Mouse (Mus musculus): ENCODE data around the gene Tvp23a. TPM values are rescaled to one million over a fixed set of nuclear protein-coding genes. Genes with fewer than 3 reads are reported as not detected.

Gene Tvp23a
- 10 to 100 TPM; 27.2 to 27.3 TPM for total RNA-seq (2021)
- long read RNA-seq, experiment 1, transcript Tvp23a-201 (7 exons, 3,315 nt) = major isoform, 11 of 23 reads
- long read RNA-seq, experiment 1, partial matches to known transcripts = 3 of 23 reads
- long read RNA-seq, experiment 1, other reads (novel, unspliced or antisense) = 9 of 23 reads
- long read RNA-seq, experiment 2, transcript Tvp23a-201 (7 exons, 3,315 nt) = major isoform, 8 of 22 reads
- long read RNA-seq, experiment 2, partial matches to known transcripts = 1 of 22 reads
- long read RNA-seq, experiment 2, other reads (novel, unspliced or antisense) = 13 of 22 reads

- TF ChIP-seq CTCF (IDR thresholded peaks at IDR 0.05) = no peak; the same call in 1 of the 2 replicates
- DNase-seq (ENCODE audit: extremely low spot score in 1 of 2, low spot score in 2 of 2) = peak; percentile 86
- peak within 1 kb of the TSS; percentile 68 for H3K4me3 ChIP-seq
- intact Hi-C loops (cut with DNase I) = no loop called here
- peak within 1 kb of the TSS; percentile 75 for H3K27ac ChIP-seq
These were observed at the start of gene Tvp23a for GRCm38 (mm10) chr16:10447264-10447594. Gene Tvp23a, minus strand, starts transcription at chr16:10447362.

GRCm38 (mm10) chr16:10495824-10496298, 48.7 kb upstream of the Tvp23a start:
- Histone ChIP-seq H3K4me3 (no peak overlapping the region), H3K27ac (no peak overlapping the region)
- no peak for TF ChIP-seq CTCF (IDR thresholded peaks at IDR 0.05)
- no peak for DNase-seq (ENCODE audit: extremely low spot score in 1 of 2, low spot score in 2 of 2)
- intact Hi-C loops (cut with DNase I) = no loop called here

GRCm38 (mm10) chr16:10492587-10492986, 45.4 kb upstream of the Tvp23a start:
- no peak for DNase-seq (ENCODE audit: extremely low spot score in 1 of 2, low spot score in 2 of 2)
- intact Hi-C loops (cut with DNase I) = no loop called here
- Histone ChIP-seq H3K4me3 (no peak overlapping the region), H3K27ac (no peak overlapping the region)
- no peak for TF ChIP-seq CTCF (IDR thresholded peaks at IDR 0.05)

DNA sequence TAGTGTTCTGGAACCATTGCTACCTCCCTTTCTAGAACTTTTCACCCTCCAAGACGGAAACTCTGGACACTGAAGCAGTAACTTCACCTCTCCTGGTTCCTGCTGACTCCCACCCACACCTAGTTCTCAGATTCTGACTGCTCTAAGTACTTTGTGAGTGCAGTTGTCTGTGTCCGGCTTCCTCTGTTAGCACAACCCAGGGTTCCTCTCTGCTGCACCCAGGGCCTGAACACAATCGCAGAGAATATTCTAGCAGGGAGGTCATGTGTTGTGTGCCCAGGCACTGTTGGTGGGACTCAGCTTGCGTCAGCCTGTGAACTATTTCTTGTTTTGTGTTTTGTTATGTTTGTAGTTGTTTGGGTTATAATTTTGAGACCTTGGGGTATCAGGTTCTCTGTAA, 44.6 kb upstream of the Tvp23a start:
- no peak for TF ChIP-seq CTCF (IDR thresholded peaks at IDR 0.05)
- H3K4me3 ChIP-seq = no peak overlapping the region
- DNase-seq (ENCODE audit: extremely low spot score in 1 of 2, low spot score in 2 of 2) = no peak
- intact Hi-C loops (cut with DNase I) = no loop called here
- no peak overlapping the region for H3K27ac ChIP-seq

- TF ChIP-seq CTCF (IDR thresholded peaks at IDR 0.05) = no peak
- Histone ChIP-seq H3K27ac (no peak overlapping the region), H3K4me3 (no peak overlapping the region)
- intact Hi-C loops (cut with DNase I) = no loop called here
- DNase-seq (ENCODE audit: extremely low spot score in 1 of 2, low spot score in 2 of 2) = no peak
These were observed 43.5 kb upstream of the Tvp23a start for GRCm38 (mm10) chr16:10490503-10491150.

- H3K27ac ChIP-seq = no peak overlapping the region
- DNase-seq (ENCODE audit: extremely low spot score in 1 of 2, low spot score in 2 of 2) = no peak
- intact Hi-C loops (cut with DNase I) = no loop called here
- no peak overlapping the region for H3K4me3 ChIP-seq
- no peak for TF ChIP-seq CTCF (IDR thresholded peaks at IDR 0.05)
These were observed 42.8 kb upstream of the Tvp23a start for GRCm38 (mm10) chr16:10489904-10490457.

- no peak overlapping the region for H3K4me3 ChIP-seq
- no peak for TF ChIP-seq CTCF (IDR thresholded peaks at IDR 0.05)
- DNase-seq (ENCODE audit: extremely low spot score in 1 of 2, low spot score in 2 of 2) = no peak
- intact Hi-C loops (cut with DNase I) = no loop called here
- no peak overlapping the region for H3K27ac ChIP-seq
These were observed 42.3 kb upstream of the Tvp23a start for GRCm38 (mm10) chr16:10489483-10489882.

DNA sequence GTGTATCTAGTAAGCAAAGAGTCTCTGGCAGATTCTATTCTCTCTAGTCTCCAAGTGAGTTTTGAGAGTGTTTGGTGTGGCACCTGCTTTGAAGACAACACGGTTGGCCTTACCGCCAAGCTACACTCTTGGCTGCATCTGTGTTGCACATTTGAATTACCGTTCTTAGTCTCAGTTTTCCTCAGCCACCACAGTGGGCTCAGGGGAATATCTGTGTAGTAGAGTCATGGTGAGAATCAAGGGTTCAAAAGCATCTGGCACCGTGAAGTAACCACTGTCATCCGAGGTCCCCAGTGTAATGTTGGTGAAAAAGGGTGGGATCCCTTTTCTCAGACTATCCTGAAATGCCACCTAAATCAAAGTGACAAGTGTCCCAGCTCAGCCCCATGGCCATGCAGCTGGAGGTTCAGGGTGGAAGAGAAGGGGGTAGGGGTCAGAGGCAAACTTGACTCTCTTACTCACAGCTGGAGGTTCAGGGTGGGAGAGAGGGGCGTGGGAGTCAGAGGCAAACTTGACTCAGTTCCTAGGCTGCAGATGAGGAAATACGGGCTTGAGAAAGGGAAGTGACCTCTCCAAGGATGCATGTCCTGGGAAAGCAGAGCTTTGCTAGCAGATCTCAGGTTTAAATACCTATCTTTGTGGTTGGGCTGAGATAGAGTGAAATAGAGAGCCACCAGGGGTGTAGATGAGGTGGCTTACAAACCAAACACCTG, 41.8 kb upstream of the Tvp23a start:
- intact Hi-C loops (cut with DNase I) = no loop called here
- no peak overlapping the region for H3K4me3 ChIP-seq
- H3K27ac ChIP-seq = no peak overlapping the region
- no peak for TF ChIP-seq CTCF (IDR thresholded peaks at IDR 0.05)
- no peak for DNase-seq (ENCODE audit: extremely low spot score in 1 of 2, low spot score in 2 of 2)

GRCm38 (mm10) chr16:10487895-10488493, 40.8 kb upstream of the Tvp23a start:
- DNase-seq (ENCODE audit: extremely low spot score in 1 of 2, low spot score in 2 of 2) = no peak
- no peak for TF ChIP-seq CTCF (IDR thresholded peaks at IDR 0.05)
- intact Hi-C loops (cut with DNase I) = no loop called here
- H3K4me3 ChIP-seq = no peak overlapping the region
- H3K27ac ChIP-seq = no peak overlapping the region

- no peak for DNase-seq (ENCODE audit: extremely low spot score in 1 of 2, low spot score in 2 of 2)
- no peak for TF ChIP-seq CTCF (IDR thresholded peaks at IDR 0.05)
- intact Hi-C loops (cut with DNase I) = no loop called here
These were observed 39.8 kb upstream of the Tvp23a start for GRCm38 (mm10) chr16:10486993-10487392.

DNA sequence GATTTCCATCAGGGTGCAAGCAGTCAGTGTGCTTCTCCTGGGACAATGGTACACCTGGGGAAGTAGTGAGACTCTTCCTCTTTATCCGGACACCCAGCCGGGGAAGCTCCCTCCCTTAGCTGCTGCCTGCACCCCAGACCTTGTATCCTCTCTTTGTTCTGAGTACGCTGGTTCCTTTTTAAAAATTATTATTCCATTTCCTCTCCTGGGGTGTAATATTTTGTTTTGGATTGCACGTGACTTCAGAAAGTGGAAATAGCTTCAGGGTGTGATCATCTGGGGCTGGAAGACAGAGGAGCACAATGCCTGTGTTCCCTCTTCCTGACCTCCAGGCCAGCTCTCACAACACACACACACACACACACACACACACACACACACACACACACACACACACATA, 35.2 kb upstream of the Tvp23a start:
- no peak for DNase-seq (ENCODE audit: extremely low spot score in 1 of 2, low spot score in 2 of 2)
- intact Hi-C loops (cut with DNase I) = no loop called here
- TF ChIP-seq CTCF (IDR thresholded peaks at IDR 0.05) = no peak
- no peak overlapping the region for H3K27ac ChIP-seq
- no peak overlapping the region for H3K4me3 ChIP-seq

More at GRCm38 (mm10) chr16:10486993-10487392, 39.8 kb upstream of the Tvp23a start:
- no peak overlapping the region for H3K27ac ChIP-seq
- H3K4me3 ChIP-seq = no peak overlapping the region

- Histone ChIP-seq H3K4me3 (no peak within 1 kb of the TSS), H3K27ac (no peak within 1 kb of the TSS)
- no peak for DNase-seq (ENCODE audit: extremely low spot score in 1 of 2, low spot score in 2 of 2)
- TF ChIP-seq CTCF (IDR thresholded peaks at IDR 0.05) = no peak
- intact Hi-C loops (cut with DNase I) = no loop called here
These were observed 32.7 kb upstream of the Tvp23a start, which contains the start of gene Ciita for GRCm38 (mm10) chr16:10479857-10480256. Gene Ciita, plus strand, starts transcription at chr16:10480059.

Data from left cerebral cortex, adult 2 months (tissue).